Mouse (Mus musculus) megakaryocyte, embryonic 14.5 days (primary cell): Measurements from ENCODE around the gene Dhrs7c. TPM values are rescaled to one million over a fixed set of nuclear protein-coding genes. Genes with fewer than 3 reads are reported as not detected.

Experiments
- H3K27me3 ChIP-seq: replicated peaks from 2 replicates; pipeline ENCODE3; 2012; ENCODE audit warnings: inconsistent platforms
- H3K36me3 ChIP-seq: replicated peaks from 2 replicates; pipeline ENCODE3; 2012; ENCODE audit warnings: low read length, inconsistent platforms, mixed read lengths
- H3K4me1 ChIP-seq: 2 replicates; pipeline ENCODE4 v1.6.1; 2012; ENCODE audit warnings: inconsistent platforms
- H3K4me3 ChIP-seq: replicated peaks from 2 replicates; pipeline ENCODE3; 2012; ENCODE audit warnings: moderate library complexity, mild to moderate bottlenecking, inconsistent platforms
- H3K9me3 ChIP-seq: 2 replicates; pipeline ENCODE4 v1.6.1; 2012; ENCODE audit warnings: inconsistent platforms
- FLI1 ChIP-seq: IDR thresholded peaks from 2 replicates; pipeline ENCODE4 v1.6.1; 2012; ENCODE audit warnings: low read length, inconsistent platforms, mixed read lengths
- GATA1 ChIP-seq: IDR thresholded peaks from 3 replicates; pipeline ENCODE4 v1.6.1; 2012; ENCODE audit warnings: mixed read lengths, low read length, inconsistent platforms, borderline replicate concordance
- polyA plus RNA-seq: library from polyadenylated mRNA; stranded (reverse); fragments of >175 nt; gene quantifications from 2 replicates; pipeline ENCODE4 v1.2.3, GENCODE M21; 2012; ENCODE audit warnings: low replicate concordance; ENCODE audit not compliant: insufficient read depth

Gene Dhrs7c
- polyA plus RNA-seq, 1 experiment: not detected

- TF ChIP-seq GATA1 (no peak), FLI1 (no peak)
- no peak overlapping the region for H3K4me3 ChIP-seq
- peaks cover 1% of the 10 kb centered on the region for H3K27me3 ChIP-seq
- no peaks in the 10 kb centered on the region for H3K9me3 ChIP-seq
- no peaks in the 10 kb centered on the region for H3K36me3 ChIP-seq
- H3K4me1 ChIP-seq: 0 out of 2 replicates have a peak, but pooled peaks cover 3% of the 10 kb centered on the region
Observed at GRCm38 (mm10) chr11:67835408-67836078, 37.6 kb downstream of the Dhrs7c start.

- 0 out of 2 replicates have a peak, but pooled peaks cover 3% of the 10 kb centered on the region for H3K4me1 ChIP-seq
- H3K36me3 ChIP-seq: no peaks in the 10 kb centered on the region
- H3K4me3 ChIP-seq: no peak overlapping the region
- TF ChIP-seq FLI1 (no peak), GATA1 (no peak)
- H3K27me3 ChIP-seq: no peaks in the 10 kb centered on the region
- no peaks in the 10 kb centered on the region for H3K9me3 ChIP-seq
Observed at GRCm38 (mm10) chr11:67839810-67840209, 41.8 kb downstream of the Dhrs7c start.

GRCm38 (mm10) chr11:67845193-67845592, 47.2 kb downstream of the Dhrs7c start:
- TF ChIP-seq FLI1 (no peak), GATA1 (no peak)

GRCm38 (mm10) chr11:67851770-67852169, 53.8 kb downstream of the Dhrs7c start:
- H3K4me3 ChIP-seq: no peak overlapping the region
- H3K9me3 ChIP-seq: no peaks in the 10 kb centered on the region
- H3K27me3 ChIP-seq: peaks cover 3% of the 10 kb centered on the region
- H3K36me3 ChIP-seq: no peaks in the 10 kb centered on the region
- no peaks in the 10 kb centered on the region for H3K4me1 ChIP-seq
- no peak for TF ChIP-seq FLI1
- no peak for TF ChIP-seq GATA1

More at GRCm38 (mm10) chr11:67845193-67845592, 47.2 kb downstream of the Dhrs7c start:
- no peak overlapping the region for H3K4me3 ChIP-seq
- no peaks in the 10 kb centered on the region for H3K4me1 ChIP-seq
- no peaks in the 10 kb centered on the region for H3K9me3 ChIP-seq
- H3K27me3 ChIP-seq: peaks cover 2% of the 10 kb centered on the region
- H3K36me3 ChIP-seq: no peaks in the 10 kb centered on the region

GRCm38 (mm10) chr11:67853996-67854395, 56.0 kb downstream of the Dhrs7c start:
- TF ChIP-seq GATA1: no peak
- TF ChIP-seq FLI1: no peak
- Histone ChIP-seq H3K4me3 (no peak overlapping the region), H3K9me3 (no peaks in the 10 kb centered on the region), H3K36me3 (no peaks in the 10 kb centered on the region), H3K27me3 (peaks cover 4% of the 10 kb centered on the region), H3K4me1 (no peaks in the 10 kb centered on the region)

GRCm38 (mm10) chr11:67855035-67855434, 57.0 kb downstream of the Dhrs7c start:
- H3K36me3 ChIP-seq: no peaks in the 10 kb centered on the region
- no peaks in the 10 kb centered on the region for H3K4me1 ChIP-seq
- H3K4me3 ChIP-seq: no peak overlapping the region
- peaks cover 9% of the 10 kb centered on the region for H3K27me3 ChIP-seq
- no peaks in the 10 kb centered on the region for H3K9me3 ChIP-seq
- no peak for TF ChIP-seq FLI1
- TF ChIP-seq GATA1: no peak

GRCm38 (mm10) chr11:67858518-67858917, 60.5 kb downstream of the Dhrs7c start:
- Histone ChIP-seq H3K27me3 (peaks cover 19% of the 10 kb centered on the region), H3K9me3 (peaks cover 4% of the 10 kb centered on the region; the same call in 1 of the 2 replicates), H3K4me1 (peaks cover 5% of the 10 kb centered on the region; the same call in 1 of the 2 replicates), H3K36me3 (no peaks in the 10 kb centered on the region), H3K4me3 (no peak overlapping the region)
- TF ChIP-seq FLI1 (no peak), GATA1 (no peak)

GRCm38 (mm10) chr11:67860743-67861398, 62.9 kb downstream of the Dhrs7c start:
- peaks cover 5% of the 10 kb centered on the region; the same call in 1 of the 2 replicates for H3K4me1 ChIP-seq
- H3K9me3 ChIP-seq: peaks cover 4% of the 10 kb centered on the region; the same call in 1 of the 2 replicates
- peaks cover 22% of the 10 kb centered on the region for H3K27me3 ChIP-seq
- no peak for TF ChIP-seq GATA1
- H3K4me3 ChIP-seq: no peak overlapping the region
- H3K36me3 ChIP-seq: no peaks in the 10 kb centered on the region

- Histone ChIP-seq H3K4me3 (peak overlapping the region; percentile 15), H3K27me3 (peaks cover 22% of the 10 kb centered on the region), H3K4me1 (peaks cover 5% of the 10 kb centered on the region; the same call in 1 of the 2 replicates), H3K36me3 (no peaks in the 10 kb centered on the region), H3K9me3 (peaks cover 4% of the 10 kb centered on the region; the same call in 1 of the 2 replicates)
- no peak for TF ChIP-seq FLI1
- TF ChIP-seq GATA1: no peak
Observed at GRCm38 (mm10) chr11:67861399-67861838, 63.4 kb downstream of the Dhrs7c start.

GRCm38 (mm10) chr11:67865100-67865499, 67.1 kb downstream of the Dhrs7c start:
- no peak for TF ChIP-seq FLI1
- no peak for TF ChIP-seq GATA1
- H3K9me3 ChIP-seq: peaks cover 4% of the 10 kb centered on the region; the same call in 1 of the 2 replicates

More at GRCm38 (mm10) chr11:67865100-67865499, 67.1 kb downstream of the Dhrs7c start:
- Histone ChIP-seq H3K36me3 (no peaks in the 10 kb centered on the region), H3K27me3 (peaks cover 14% of the 10 kb centered on the region), H3K4me1 (peaks cover 5% of the 10 kb centered on the region; the same call in 1 of the 2 replicates), H3K4me3 (no peak overlapping the region)

Other genes starting within 250 kb of the Dhrs7c start
- gene Rcvrn, start 102.9 kb upstream of the Dhrs7c start, polyA plus RNA-seq: not detected in 2 replicates
- not detected in 2 replicates for gene Glp2r, start 27.0 kb upstream of the Dhrs7c start, polyA plus RNA-seq
- gene Gsg1l2, start 23.6 kb upstream of the Dhrs7c start, polyA plus RNA-seq: not detected in 2 replicates
- 0.19 TPM in 1 of 2 replicates, not detected in the other for gene Usp43, start 124.0 kb downstream of the Dhrs7c start, polyA plus RNA-seq
- not detected in 2 replicates for gene Cfap52, start 167.5 kb downstream of the Dhrs7c start, polyA plus RNA-seq
- 3.9 and 4.3 TPM in 2 replicates for gene Stx8, start 168.0 kb downstream of the Dhrs7c start, polyA plus RNA-seq